Mouse (Mus musculus) small intestine, adult 2 months (tissue): ENCODE measurements around the gene Mpped2.

ENCODE experiments used
- CTCF ChIP-seq: fragments of 200-500 bp; IDR thresholded peaks from 2 replicates; pipeline ENCODE4 v1.5.1; 2012; ENCODE audit warnings: low read depth, mild to moderate bottlenecking, control low read depth, inconsistent platforms, low read length, moderate library complexity, mixed read lengths; ENCODE audit not compliant: insufficient replicate concordance, insufficient read length; ENCODE audit errors: extremely low read depth
- POLR2A ChIP-seq: fragments of 200-500 bp; IDR thresholded peaks from 2 replicates; pipeline ENCODE4 v1.6.1; 2012; ENCODE audit warnings: low read depth, mild to moderate bottlenecking, control low read depth, inconsistent platforms, low read length, moderate library complexity

GRCm38 (mm10) chr2:106718888-106719287 lies 25.8 kb downstream of the Mpped2 start:
- TF ChIP-seq CTCF (no peak), POLR2A (no peak)
